ENCODE assay signal across 14 mouse cellular contexts in genomic region chr13:116302861-116303260, GRCm38 (mm10). TPM values are rescaled to one million over a fixed set of nuclear protein-coding genes. Genes with fewer than 3 reads are reported as not detected.
DNase-seq lines count a peak whose midpoint lies in the region; ATAC-seq and TF ChIP-seq lines count a peak whose summit lies in the region.
"Had no signal": no experiment of that assay in that cellular context is flagged by ENCODE, and none has a peak within 500 bp of the region (broad histone marks: within the 10 kb centered on the region; RNA-seq: fewer than 3 reads in every experiment).

No protein-coding gene starts in this region.

- TF ChIP-seq EP300 in liver, postnatal 0 days (IDR thresholded peaks at IDR 0.05; ENCODE audit: low read depth): no peak

- H3K27me3 ChIP-seq in hindbrain, embryonic 10.5 days (ENCODE audit: insufficient read depth, poor library complexity, severe bottlenecking): peaks cover 100% of the 10 kb centered on the region
- H3K27me3 ChIP-seq in hindbrain, postnatal 0 days (ENCODE audit: insufficient read depth, low read length): peaks cover 85% of the 10 kb centered on the region
- H3K27me3 ChIP-seq in forebrain, embryonic 11.5 days (ENCODE audit: control insufficient read depth, insufficient read depth, low read length): peaks cover 83% of the 10 kb centered on the region
- peaks cover 92% of the 10 kb centered on the region for H3K27me3 ChIP-seq in midbrain, embryonic 11.5 days (ENCODE audit: control insufficient read depth, insufficient read depth, low read length)
- H3K27me3 ChIP-seq in stomach, embryonic 15.5 days (replicated peaks): peaks cover 47% of the 10 kb centered on the region
- H3K27me3 ChIP-seq in liver, postnatal 0 days (ENCODE audit: insufficient read depth, low read length): peaks cover 75% of the 10 kb centered on the region

- no peak overlapping the region for H3K9ac ChIP-seq in hindbrain, postnatal 0 days (replicated peaks; ENCODE audit: low read length)
- no peak overlapping the region for H3K9ac ChIP-seq in forebrain, embryonic 11.5 days (ENCODE audit: low read length)
- no peak overlapping the region for H3K9ac ChIP-seq in midbrain, embryonic 11.5 days (ENCODE audit: low read length)
- no peak overlapping the region for H3K9ac ChIP-seq in stomach, embryonic 15.5 days
- no peak overlapping the region for H3K9ac ChIP-seq in liver, postnatal 0 days (replicated peaks)
- H3K9ac ChIP-seq: liver, embryonic 14.5 days had no signal

- no peaks in the 10 kb centered on the region for H3K9me3 ChIP-seq in hindbrain, embryonic 10.5 days
- no peaks in the 10 kb centered on the region for H3K9me3 ChIP-seq in hindbrain, postnatal 0 days (ENCODE audit: low read length)
- no peaks in the 10 kb centered on the region for H3K9me3 ChIP-seq in forebrain, embryonic 11.5 days (ENCODE audit: control insufficient read depth, low read length)
- no peaks in the 10 kb centered on the region for H3K9me3 ChIP-seq in midbrain, embryonic 11.5 days (ENCODE audit: control insufficient read depth, low read length)
- no peaks in the 10 kb centered on the region for H3K9me3 ChIP-seq in stomach, embryonic 15.5 days
- no peaks in the 10 kb centered on the region for H3K9me3 ChIP-seq in liver, postnatal 0 days (ENCODE audit: low read length)

- 3% methylated on average over 15 of the region's 15 CpGs for WGBS in hindbrain, embryonic 10.5 days
- 2% methylated on average over 15 of the region's 15 CpGs for WGBS in hindbrain, postnatal 0 days
- WGBS in forebrain, embryonic 11.5 days: 2% methylated on average over 15 of the region's 15 CpGs
- under 1% methylated on average over 15 of the region's 15 CpGs for WGBS in midbrain, embryonic 11.5 days
- 39% methylated on average over 15 of the region's 15 CpGs for WGBS in stomach, embryonic 15.5 days
- WGBS in liver, postnatal 0 days (ENCODE audit: insufficient replicate concordance): 41% methylated on average over 15 of the region's 15 CpGs
- WGBS in lung, adult 2 months: 53% methylated on average over 15 of the region's 15 CpGs

- no peak for TF ChIP-seq CTCF in hindbrain, postnatal 0 days (IDR thresholded peaks at IDR 0.05; ENCODE audit: low read depth)
- TF ChIP-seq CTCF in liver, postnatal 0 days (IDR thresholded peaks at IDR 0.05; ENCODE audit: low read depth): no peak
- TF ChIP-seq CTCF in lung, adult 2 months (IDR thresholded peaks at IDR 0.05; ENCODE audit: insufficient read depth, low read length): no peak

- H3K4me1 ChIP-seq in hindbrain, embryonic 10.5 days (replicated peaks): peaks cover 12% of the 10 kb centered on the region; the same call in 1 of the 2 replicates
- H3K4me1 ChIP-seq in hindbrain, postnatal 0 days (ENCODE audit: insufficient read depth, low read length): no peaks in the 10 kb centered on the region
- H3K4me1 ChIP-seq in forebrain, embryonic 11.5 days (replicated peaks; ENCODE audit: control insufficient read depth, insufficient read depth, low read length): peaks cover 5% of the 10 kb centered on the region
- H3K4me1 ChIP-seq in midbrain, embryonic 11.5 days (ENCODE audit: control insufficient read depth, insufficient read depth, low read length): no peaks in the 10 kb centered on the region
- no peaks in the 10 kb centered on the region; the same call in 1 of the 2 replicates for H3K4me1 ChIP-seq in stomach, embryonic 15.5 days
- no peaks in the 10 kb centered on the region for H3K4me1 ChIP-seq in liver, postnatal 0 days (ENCODE audit: insufficient read depth)
- H3K4me1 ChIP-seq in lung, adult 2 months (ENCODE audit: control insufficient read depth, insufficient read depth, low read length): no peaks in the 10 kb centered on the region

- TF ChIP-seq POLR2A in lung, adult 2 months (IDR thresholded peaks at IDR 0.05; ENCODE audit: borderline replicate concordance, extremely low read depth, low read depth, low read length): no peak

- H3K4me2 ChIP-seq in hindbrain, postnatal 0 days (ENCODE audit: low read depth, low read length): no peak overlapping the region
- H3K4me2 ChIP-seq in forebrain, embryonic 11.5 days (ENCODE audit: low read depth, low read length, severe bottlenecking): 0 out of 2 replicates have a peak overlapping the region, but pooled peaks have one; percentile 15
- H3K4me2 ChIP-seq in midbrain, embryonic 11.5 days: no peak overlapping the region
- peak overlapping the region; percentile 40 for H3K4me2 ChIP-seq in stomach, embryonic 15.5 days
- no peak overlapping the region for H3K4me2 ChIP-seq in liver, postnatal 0 days (ENCODE audit: low read depth, low read length)

- H3K4me3 ChIP-seq in hindbrain, embryonic 10.5 days: peak overlapping the region; percentile 33
- no peak overlapping the region for H3K4me3 ChIP-seq in hindbrain, postnatal 0 days (ENCODE audit: low read length)
- H3K4me3 ChIP-seq in forebrain, embryonic 11.5 days (ENCODE audit: low read depth, low read length): peak overlapping the region; percentile 7; the same call in 1 of the 2 replicates
- H3K4me3 ChIP-seq in midbrain, embryonic 11.5 days (ENCODE audit: low read depth, low read length): no peak overlapping the region
- 0 out of 2 replicates have a peak overlapping the region, but pooled peaks have one; percentile 6 for H3K4me3 ChIP-seq in stomach, embryonic 15.5 days (replicated peaks)
- H3K4me3 ChIP-seq in liver, postnatal 0 days (ENCODE audit: low read depth, low read length): no peak overlapping the region
- no peak overlapping the region for H3K4me3 ChIP-seq in lung, adult 2 months (replicated peaks; ENCODE audit: extremely low read depth, low read depth, low read length)

- no peaks in the 10 kb centered on the region for H3K36me3 ChIP-seq in hindbrain, embryonic 10.5 days
- no peaks in the 10 kb centered on the region for H3K36me3 ChIP-seq in hindbrain, postnatal 0 days (ENCODE audit: insufficient read depth, low read length)
- H3K36me3 ChIP-seq in forebrain, embryonic 11.5 days (ENCODE audit: control insufficient read depth, insufficient read depth, low read length): no peaks in the 10 kb centered on the region
- no peaks in the 10 kb centered on the region for H3K36me3 ChIP-seq in midbrain, embryonic 11.5 days (ENCODE audit: control insufficient read depth, insufficient read depth, low read length)
- no peaks in the 10 kb centered on the region for H3K36me3 ChIP-seq in stomach, embryonic 15.5 days
- no peaks in the 10 kb centered on the region for H3K36me3 ChIP-seq in liver, postnatal 0 days (replicated peaks; ENCODE audit: insufficient read depth, low read length)

- no peak for ATAC-seq in hindbrain, postnatal 0 days
- no peak for ATAC-seq in forebrain, embryonic 11.5 days (replicated peaks; ENCODE audit: low FRiP score)
- ATAC-seq in midbrain, embryonic 11.5 days (ENCODE audit: low FRiP score): no peak
- no peak for ATAC-seq in stomach, embryonic 15.5 days (ENCODE audit: insufficient read depth, low FRiP score, low read depth)
- no peak for ATAC-seq in liver, postnatal 0 days
- ATAC-seq: CD4-positive, CD25-positive, alpha-beta regulatory T cell, adult 4 months had no signal

- DNase-seq in hindbrain, embryonic 10.5 days (ENCODE audit: low spot score): peak; percentile 50
- no peak for DNase-seq in hindbrain, postnatal 0 days (ENCODE audit: low spot score)
- DNase-seq in forebrain, embryonic 11.5 days (ENCODE audit: low spot score): no peak
- peak; percentile 93 for DNase-seq in midbrain, embryonic 11.5 days (ENCODE audit: low spot score, missing footprints)
- DNase-seq in liver, postnatal 0 days: no peak
- DNase-seq in lung, adult 2 months: no peak
- no peak for DNase-seq in layer of hippocampus, adult 18-20 months (ENCODE audit: low spot score in 2 of 2)
- DNase-seq: cerebellum, adult 9-10 months; kidney, adult 9 months had no signal

- H3K27ac ChIP-seq in hindbrain, embryonic 10.5 days: 0 out of 2 replicates have a peak overlapping the region, but pooled peaks have one; percentile 26
- H3K27ac ChIP-seq in hindbrain, postnatal 0 days: no peak overlapping the region
- no peak overlapping the region for H3K27ac ChIP-seq in forebrain, embryonic 11.5 days (ENCODE audit: low read depth, low read length)
- no peak overlapping the region for H3K27ac ChIP-seq in midbrain, embryonic 11.5 days (ENCODE audit: low read depth, low read length)
- H3K27ac ChIP-seq in stomach, embryonic 15.5 days: no peak overlapping the region; the same call in 1 of the 2 replicates
- no peak overlapping the region for H3K27ac ChIP-seq in liver, postnatal 0 days (ENCODE audit: low read depth)
- H3K27ac ChIP-seq: liver, embryonic 14.5 days had no signal

RNA-seq across cellular contexts. Expression of gene Isl1, which starts 6.6 kb away (rescaled TPM):
- polyA plus RNA-seq in hindbrain, embryonic 10.5 days (2016; fragmentation: Nextera tagmentation; extraction: Ambion mirVana): 34.9 and 63.4 TPM in 2 replicates
- total RNA-seq in hindbrain, postnatal 0 days (2014; rRNA removed): 16.9 and 21.8 TPM in 2 replicates
- 8.3 and 10.2 TPM in 2 replicates for polyA plus RNA-seq in hindbrain, postnatal 0 days (2015; fragmentation: Nextera tagmentation; extraction: Ambion mirVana)
- 34.0 and 34.8 TPM in 2 replicates for polyA plus RNA-seq in forebrain, embryonic 11.5 days (2014; fragmentation: Nextera tagmentation; extraction: Ambion mirVana)
- polyA plus RNA-seq in midbrain, embryonic 11.5 days (2014; fragmentation: Nextera tagmentation; extraction: Ambion mirVana): 15.4 and 18.6 TPM in 2 replicates
- polyA plus RNA-seq in stomach, embryonic 15.5 days (2015; fragmentation: Nextera tagmentation; extraction: Ambion mirVana): 29.7 and 42.1 TPM in 2 replicates
- not detected in 2 replicates for polyA plus RNA-seq in liver, postnatal 0 days (2015; fragmentation: Nextera tagmentation; extraction: Ambion mirVana)
- polyA plus RNA-seq in lung, adult 2 months (2012; rRNA removed): 0.31 and 1.2 TPM in 2 replicates
- total RNA-seq in layer of hippocampus, adult 18-20 months (2021): not detected
- total RNA-seq: layer of hippocampus, postnatal 25 days; megakaryocyte, adult 5-6 weeks had no signal
- polyA plus RNA-seq: CD4-positive, CD25-positive, alpha-beta regulatory T cell, adult 4 months had no signal

Comparison
In these comparisons a context has a peak if more than half of its experiments do, and no peak if none do; other contexts are left out.
1. DNase-seq: peak in hindbrain, embryonic 10.5 days (single experiment) and midbrain, embryonic 11.5 days (single experiment); none in hindbrain, postnatal 0 days (single experiment), forebrain, embryonic 11.5 days (single experiment), liver, postnatal 0 days (single experiment), lung, adult 2 months (single experiment) and layer of hippocampus, adult 18-20 months (0 of 2).
2. H3K4me3 ChIP-seq: peak in hindbrain, embryonic 10.5 days (single experiment), forebrain, embryonic 11.5 days (single experiment) and stomach, embryonic 15.5 days (single experiment); none in hindbrain, postnatal 0 days (single experiment), midbrain, embryonic 11.5 days (single experiment), liver, postnatal 0 days (single experiment) and lung, adult 2 months (single experiment).
3. H3K4me2 ChIP-seq: peak in forebrain, embryonic 11.5 days (single experiment) and stomach, embryonic 15.5 days (single experiment); none in hindbrain, postnatal 0 days (single experiment), midbrain, embryonic 11.5 days (single experiment) and liver, postnatal 0 days (single experiment).